In the genomic region with DNA sequence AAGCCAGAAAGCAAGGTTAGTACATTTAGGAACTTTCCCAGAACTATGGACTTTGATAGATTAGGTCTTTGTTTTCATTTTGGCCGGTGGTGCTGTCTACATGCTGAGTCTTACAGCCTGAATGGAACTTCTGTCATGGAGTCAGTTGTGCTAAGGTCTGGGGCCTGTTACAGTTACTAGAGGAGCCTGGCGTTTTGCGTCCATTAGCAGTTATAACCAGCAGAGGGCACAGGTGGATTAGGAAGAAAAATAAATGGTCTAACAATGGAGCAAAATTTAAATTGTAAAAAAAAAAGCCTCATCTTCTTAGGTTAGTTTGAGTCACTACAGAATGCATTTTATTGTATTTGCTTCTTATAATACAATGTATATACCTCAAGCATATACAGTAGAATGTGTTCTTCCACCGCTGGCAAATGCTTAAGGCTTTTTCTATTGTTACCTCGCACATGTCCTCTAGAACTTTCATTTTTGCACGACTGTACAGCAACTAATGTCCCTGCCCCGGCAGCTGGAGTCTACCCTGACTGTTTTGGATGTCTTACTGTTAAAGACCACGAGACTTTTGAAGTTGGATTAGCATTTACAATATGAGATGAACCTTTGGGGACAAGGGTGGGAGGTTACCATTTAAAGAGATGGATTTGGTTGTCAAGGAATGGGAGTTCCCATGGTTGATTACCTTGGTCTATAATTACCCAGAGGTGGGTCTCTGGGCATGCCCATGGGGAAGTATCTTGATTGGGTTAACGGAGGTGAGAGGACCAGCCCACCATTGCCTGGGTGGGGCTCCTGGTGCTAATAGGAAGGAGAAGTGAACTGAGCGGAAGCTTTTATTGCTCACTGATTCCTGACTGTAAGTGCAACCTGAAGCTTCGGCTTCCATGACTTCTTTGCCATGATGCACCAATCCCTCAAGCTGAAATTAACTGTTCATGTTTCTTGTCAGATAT, we compare ENCODE assay signal across 8 mouse cellular contexts. TPM values are rescaled to one million over a fixed set of nuclear protein-coding genes. Genes with fewer than 3 reads are reported as not detected.
DNase-seq lines count a peak whose midpoint lies in the region; ATAC-seq lines count a peak whose summit lies in the region.
"Had no signal": no experiment of that assay in that cellular context is flagged by ENCODE, and none has a peak within 500 bp of the region (broad histone marks: within the 10 kb centered on the region; RNA-seq: fewer than 3 reads in every experiment).

No protein-coding gene starts in this region.

- H3K9me3 ChIP-seq in midbrain, embryonic 14.5 days (ENCODE audit: control insufficient read depth, low read length): no peaks in the 10 kb centered on the region
- H3K9me3 ChIP-seq in midbrain, embryonic 13.5 days: peaks cover 4% of the 10 kb centered on the region

- H3K9ac ChIP-seq in midbrain, embryonic 14.5 days (replicated peaks; ENCODE audit: low read length): no peak overlapping the region
- H3K9ac ChIP-seq in midbrain, embryonic 13.5 days (replicated peaks): no peak overlapping the region

- no peaks in the 10 kb centered on the region for H3K4me1 ChIP-seq in midbrain, embryonic 14.5 days (ENCODE audit: control insufficient read depth, insufficient read depth, low read length)
- no peaks in the 10 kb centered on the region for H3K4me1 ChIP-seq in midbrain, embryonic 13.5 days (replicated peaks)

- DNase-seq in midbrain, embryonic 14.5 days: peak; percentile 89
- peak; percentile 79 for DNase-seq in MN1 (ENCODE audit: low spot score)
- DNase-seq in brain, embryonic 18.5 days (ENCODE audit: low read depth, low spot score): peak; percentile 43
- DNase-seq in layer of hippocampus, adult 9-11 months: peak; percentile 26

- H3K4me3 ChIP-seq in midbrain, embryonic 14.5 days (replicated peaks; ENCODE audit: low read depth, low read length): no peak overlapping the region
- no peak overlapping the region for H3K4me3 ChIP-seq in midbrain, embryonic 13.5 days (replicated peaks)
- H3K4me3 ChIP-seq: megakaryocyte, embryonic 14.5 days had no signal

- no peaks in the 10 kb centered on the region for H3K27me3 ChIP-seq in midbrain, embryonic 14.5 days (ENCODE audit: control insufficient read depth, insufficient read depth, low read length)
- H3K27me3 ChIP-seq in midbrain, embryonic 13.5 days: no peaks in the 10 kb centered on the region

- no peak overlapping the region for H3K4me2 ChIP-seq in midbrain, embryonic 14.5 days (ENCODE audit: low read length)
- H3K4me2 ChIP-seq in midbrain, embryonic 13.5 days (replicated peaks): no peak overlapping the region

- no peak overlapping the region for H3K27ac ChIP-seq in midbrain, embryonic 14.5 days (replicated peaks; ENCODE audit: low read depth, low read length)
- H3K27ac ChIP-seq in midbrain, embryonic 13.5 days: no peak overlapping the region

- ATAC-seq in midbrain, embryonic 14.5 days (ENCODE audit: low FRiP score, low TSS enrichment): no peak
- no peak for ATAC-seq in midbrain, embryonic 13.5 days
- peak; percentile 51 for ATAC-seq in granulocyte monocyte progenitor cell, adult 5-6 weeks (replicated peaks; ENCODE audit: poor library complexity, severe bottlenecking)
- peak; percentile 53 for ATAC-seq in neutrophil, adult 5-6 weeks (ENCODE audit: extremely low read depth, insufficient number of reproducible peaks, low FRiP score, poor library complexity, severe bottlenecking)

- no peaks in the 10 kb centered on the region for H3K36me3 ChIP-seq in midbrain, embryonic 14.5 days (ENCODE audit: control insufficient read depth, insufficient read depth, low read length)
- H3K36me3 ChIP-seq in midbrain, embryonic 13.5 days: no peaks in the 10 kb centered on the region

- 66% methylated on average over 11 of the region's 11 CpGs for WGBS in midbrain, embryonic 14.5 days
- 64% methylated on average over 11 of the region's 11 CpGs for WGBS in midbrain, embryonic 13.5 days

RNA-seq across cellular contexts. Expression of gene BC048403, which starts 38.2 kb away (rescaled TPM):
- polyA plus RNA-seq in midbrain, embryonic 14.5 days (2014; fragmentation: Nextera tagmentation; extraction: Ambion mirVana): 2.1 and 2.6 TPM in 2 replicates
- polyA plus RNA-seq in midbrain, embryonic 13.5 days (2015; fragmentation: Nextera tagmentation; extraction: Ambion mirVana): 1.8 and 2.2 TPM in 2 replicates
- total RNA-seq in granulocyte monocyte progenitor cell, adult 5-6 weeks (2014; fragmentation: Nextera tagmentation): 10.4 and 12.0 TPM in 2 replicates
- total RNA-seq in granulocyte monocyte progenitor cell, adult 5-6 weeks (2017): 2.8 and 4.8 TPM in 2 replicates
- total RNA-seq in neutrophil, adult 5-6 weeks (2017): 6.8 and 7.5 TPM in 2 replicates

Comparison
In these comparisons a context has a peak if more than half of its experiments do, and no peak if none do; other contexts are left out.
1. ATAC-seq: peak in granulocyte monocyte progenitor cell, adult 5-6 weeks (single experiment) and neutrophil, adult 5-6 weeks (single experiment); none in midbrain, embryonic 14.5 days (single experiment) and midbrain, embryonic 13.5 days (single experiment).
2. DNase-seq: peak in every context shown above with its lines; median percentile 89 in midbrain, embryonic 14.5 days; 79 in MN1; 43 in brain, embryonic 18.5 days; 26 in layer of hippocampus, adult 9-11 months.